Mouse (Mus musculus): ENCODE measurements around the gene 6030468B19Rik. TPM values are rescaled to one million over a fixed set of nuclear protein-coding genes. Genes with fewer than 3 reads are reported as not detected.

The 6030468B19Rik gene
- total RNA-seq, 1 experiment: not detected

DNA sequence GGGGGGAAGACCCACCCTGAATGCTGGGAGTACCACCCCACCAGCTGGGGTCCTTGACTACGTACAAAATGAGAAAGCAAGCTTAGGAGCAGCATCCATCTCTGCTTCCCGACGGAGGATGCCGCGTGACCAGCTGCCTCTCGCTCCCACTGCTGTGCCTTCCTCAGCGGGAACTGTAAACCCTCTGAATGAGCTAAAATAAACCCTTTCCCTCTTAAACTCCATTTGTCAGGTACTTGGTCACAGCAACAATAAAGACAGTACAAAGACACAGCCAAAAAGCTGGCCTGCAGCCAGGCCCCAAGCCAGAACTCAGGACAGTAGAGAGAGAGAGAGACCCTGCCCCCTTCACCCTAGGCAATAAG is 27.8 kb upstream of the 6030468B19Rik start:
- H3K36me3 ChIP-seq (ENCODE audit: control insufficient read depth, insufficient read depth, low read length, poor library complexity, severe bottlenecking): peaks cover 34% of the 10 kb centered on the region; the same call in 1 of the 2 replicates
- in situ Hi-C loops (cut with MboI; ENCODE audit: low sequenced_read_pairs in 2 of 2, unreplicated experiment in 2 of 2): no loop called here

DNA sequence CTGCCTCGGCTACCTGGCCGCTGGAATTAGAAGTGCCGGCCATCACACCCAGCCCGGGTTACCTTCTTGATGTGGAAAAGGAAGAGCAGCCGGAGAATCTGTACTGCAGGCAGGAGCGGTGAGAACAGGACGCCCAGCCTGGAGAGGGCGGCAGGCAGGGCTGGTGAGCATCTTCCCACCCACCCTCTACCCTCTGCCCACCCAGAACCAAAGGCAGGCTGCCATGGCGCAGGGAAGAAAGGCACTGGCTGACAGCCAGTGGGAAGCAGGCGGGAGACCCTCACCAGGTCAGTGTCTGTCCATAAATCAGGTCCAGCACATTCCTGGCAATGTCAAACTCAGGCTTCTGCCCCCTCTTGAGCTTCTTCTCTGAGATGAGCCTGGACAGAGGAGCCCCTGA is 27.1 kb upstream of the 6030468B19Rik start:
- DNase-seq (ENCODE audit: low read depth, low spot score): no peak
- TF ChIP-seq ZC3H11A (IDR thresholded peaks at IDR 0.05; ENCODE audit: borderline replicate concordance, low read depth, low read length) (no peak), CHD2 (IDR thresholded peaks at IDR 0.05; ENCODE audit: low read depth, low read length) (no peak), ZNF384 (IDR thresholded peaks at IDR 0.05; ENCODE audit: low read depth, low read length) (no peak), MAFK (IDR thresholded peaks at IDR 0.05; ENCODE audit: insufficient read depth, low read depth, low read length) (no peak), HCFC1 (IDR thresholded peaks at IDR 0.05; ENCODE audit: borderline replicate concordance, insufficient read depth, low read length) (no peak)
- H3K36me3 ChIP-seq (ENCODE audit: control insufficient read depth, insufficient read depth, low read length, poor library complexity, severe bottlenecking): peaks cover 34% of the 10 kb centered on the region
- in situ Hi-C loops (cut with MboI; ENCODE audit: low sequenced_read_pairs in 2 of 2, unreplicated experiment in 2 of 2): no loop called here
- no peak overlapping the region for H3K27ac ChIP-seq (ENCODE audit: insufficient read depth, low read depth, low read length, poor library complexity, severe bottlenecking)
- H3K4me3 ChIP-seq (ENCODE audit: insufficient read depth in 1 of 2, low read depth in 1 of 2, low read length in 2 of 2, poor library complexity in 1 of 2, severe bottlenecking in 1 of 2): no peak overlapping the region
- H3K9me3 ChIP-seq (ENCODE audit: control insufficient read depth, insufficient read depth, low read depth, low read length): no peaks in the 10 kb centered on the region
- H3K9ac ChIP-seq (ENCODE audit: insufficient read depth, low read depth, low read length, poor library complexity, severe bottlenecking): no peak overlapping the region
- H3K4me1 ChIP-seq (ENCODE audit: control insufficient read depth in 2 of 2, insufficient read depth in 2 of 2, low read length in 2 of 2, poor library complexity in 1 of 2): peaks cover 2 to 13% of the 10 kb centered on the region in 2 experiments; a peak in 3 of 4 replicates

More for the DNA sequence above, 27.8 kb upstream of the 6030468B19Rik start:
- no peak for DNase-seq (ENCODE audit: low read depth, low spot score)
- H3K9ac ChIP-seq (ENCODE audit: insufficient read depth, low read depth, low read length, poor library complexity, severe bottlenecking): no peak overlapping the region
- no peak overlapping the region for H3K4me3 ChIP-seq (ENCODE audit: insufficient read depth in 1 of 2, low read depth in 1 of 2, low read length in 2 of 2, poor library complexity in 1 of 2, severe bottlenecking in 1 of 2)
- TF ChIP-seq ZNF384 (IDR thresholded peaks at IDR 0.05; ENCODE audit: low read depth, low read length) (no peak), HCFC1 (IDR thresholded peaks at IDR 0.05; ENCODE audit: borderline replicate concordance, insufficient read depth, low read length) (no peak), MAFK (IDR thresholded peaks at IDR 0.05; ENCODE audit: insufficient read depth, low read depth, low read length) (no peak), ZC3H11A (IDR thresholded peaks at IDR 0.05; ENCODE audit: borderline replicate concordance, low read depth, low read length) (no peak), CHD2 (IDR thresholded peaks at IDR 0.05; ENCODE audit: low read depth, low read length) (no peak)
- peaks cover 2 to 20% of the 10 kb centered on the region in 2 experiments; a peak in 3 of 4 replicates for H3K4me1 ChIP-seq (ENCODE audit: control insufficient read depth in 2 of 2, insufficient read depth in 2 of 2, low read length in 2 of 2, poor library complexity in 1 of 2)
- no peak overlapping the region for H3K27ac ChIP-seq (ENCODE audit: insufficient read depth, low read depth, low read length, poor library complexity, severe bottlenecking)
- H3K9me3 ChIP-seq (ENCODE audit: control insufficient read depth, insufficient read depth, low read depth, low read length): no peaks in the 10 kb centered on the region

DNA sequence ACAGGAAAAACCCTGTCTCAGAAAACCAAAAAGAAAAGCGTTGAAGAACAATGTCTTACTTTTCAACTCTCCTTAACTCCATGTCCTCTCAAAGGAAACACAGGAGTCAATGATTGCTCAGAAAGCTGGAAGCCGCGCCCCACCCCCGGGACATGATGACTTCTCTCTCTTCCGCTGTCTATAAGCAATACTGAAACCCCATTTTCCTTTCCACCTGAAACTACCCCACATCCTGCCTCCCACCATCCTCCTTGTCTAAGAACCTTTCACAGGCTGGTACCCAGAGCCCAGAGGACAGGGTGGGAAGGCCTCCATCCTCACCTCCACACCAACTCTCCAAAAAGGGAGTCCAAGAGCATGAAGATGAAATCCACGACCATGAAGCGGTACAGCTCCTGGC is 25.1 kb upstream of the 6030468B19Rik start:
- H3K9me3 ChIP-seq (ENCODE audit: control insufficient read depth, insufficient read depth, low read depth, low read length): no peaks in the 10 kb centered on the region
- DNase-seq (ENCODE audit: low read depth, low spot score): no peak
- H3K27ac ChIP-seq (ENCODE audit: insufficient read depth, low read depth, low read length, poor library complexity, severe bottlenecking): no peak overlapping the region
- no peak overlapping the region for H3K4me3 ChIP-seq (ENCODE audit: insufficient read depth in 1 of 2, low read depth in 1 of 2, low read length in 2 of 2, poor library complexity in 1 of 2, severe bottlenecking in 1 of 2)
- in situ Hi-C loops (cut with MboI; ENCODE audit: low sequenced_read_pairs in 2 of 2, unreplicated experiment in 2 of 2): no loop called here
- peaks cover 2 to 9% of the 10 kb centered on the region in 2 experiments; a peak in 2 of 4 replicates for H3K4me1 ChIP-seq (ENCODE audit: control insufficient read depth in 2 of 2, insufficient read depth in 2 of 2, low read length in 2 of 2, poor library complexity in 1 of 2)
- TF ChIP-seq MAFK (IDR thresholded peaks at IDR 0.05; ENCODE audit: insufficient read depth, low read depth, low read length): no peak
- no peak for TF ChIP-seq ZNF384 (IDR thresholded peaks at IDR 0.05; ENCODE audit: low read depth, low read length)
- no peak for TF ChIP-seq HCFC1 (IDR thresholded peaks at IDR 0.05; ENCODE audit: borderline replicate concordance, insufficient read depth, low read length)
- no peak for TF ChIP-seq ZC3H11A (IDR thresholded peaks at IDR 0.05; ENCODE audit: borderline replicate concordance, low read depth, low read length)
- no peak for TF ChIP-seq CHD2 (IDR thresholded peaks at IDR 0.05; ENCODE audit: low read depth, low read length)
- peaks cover 32% of the 10 kb centered on the region for H3K36me3 ChIP-seq (ENCODE audit: control insufficient read depth, insufficient read depth, low read length, poor library complexity, severe bottlenecking)
- H3K9ac ChIP-seq (ENCODE audit: insufficient read depth, low read depth, low read length, poor library complexity, severe bottlenecking): no peak overlapping the region

DNA sequence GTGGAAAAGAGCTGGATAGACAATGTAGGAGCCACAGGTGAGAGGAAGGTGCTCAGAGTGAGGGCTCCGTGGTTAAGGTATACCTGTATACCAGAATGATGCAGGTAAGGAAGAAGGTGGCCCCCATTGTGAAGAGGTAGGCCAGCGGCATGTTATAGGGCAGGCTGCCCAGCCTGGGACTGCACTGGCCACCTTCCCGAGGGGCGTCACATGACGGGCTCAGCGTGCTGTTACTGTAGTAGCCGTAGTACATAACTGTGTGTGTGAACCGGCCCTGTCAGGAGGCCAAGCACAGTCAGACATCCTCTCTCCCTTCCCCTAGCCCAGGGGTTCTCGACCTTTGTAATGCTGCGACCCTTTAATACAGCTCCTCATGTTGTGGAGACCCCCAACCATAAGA is 22.5 kb upstream of the 6030468B19Rik start:
- peaks cover 0 to 10% of the 10 kb centered on the region in 2 experiments; a peak in 2 of 4 replicates for H3K4me1 ChIP-seq (ENCODE audit: control insufficient read depth in 2 of 2, insufficient read depth in 2 of 2, low read length in 2 of 2, poor library complexity in 1 of 2)
- no peak overlapping the region for H3K27ac ChIP-seq (ENCODE audit: insufficient read depth, low read depth, low read length, poor library complexity, severe bottlenecking)
- DNase-seq (ENCODE audit: low read depth, low spot score): no peak
- no peaks in the 10 kb centered on the region for H3K9me3 ChIP-seq (ENCODE audit: control insufficient read depth, insufficient read depth, low read depth, low read length)
- TF ChIP-seq HCFC1 (IDR thresholded peaks at IDR 0.05; ENCODE audit: borderline replicate concordance, insufficient read depth, low read length) (no peak), MAFK (IDR thresholded peaks at IDR 0.05; ENCODE audit: insufficient read depth, low read depth, low read length) (no peak), ZC3H11A (IDR thresholded peaks at IDR 0.05; ENCODE audit: borderline replicate concordance, low read depth, low read length) (no peak), ZNF384 (IDR thresholded peaks at IDR 0.05; ENCODE audit: low read depth, low read length) (no peak), CHD2 (IDR thresholded peaks at IDR 0.05; ENCODE audit: low read depth, low read length) (no peak)
- no peak overlapping the region for H3K9ac ChIP-seq (ENCODE audit: insufficient read depth, low read depth, low read length, poor library complexity, severe bottlenecking)
- H3K4me3 ChIP-seq (ENCODE audit: insufficient read depth in 1 of 2, low read depth in 1 of 2, low read length in 2 of 2, poor library complexity in 1 of 2, severe bottlenecking in 1 of 2): no peak overlapping the region
- in situ Hi-C loops (cut with MboI; ENCODE audit: low sequenced_read_pairs in 2 of 2, unreplicated experiment in 2 of 2): no loop called here
- H3K36me3 ChIP-seq (ENCODE audit: control insufficient read depth, insufficient read depth, low read length, poor library complexity, severe bottlenecking): peaks cover 36% of the 10 kb centered on the region
